Mouse (Mus musculus): Measurements from ENCODE around the gene Npc2.

Gene Npc2

GRCm38 (mm10) chr12:84772726-84773441, at the start of gene Npc2, which contains the start of gene Isca2:
Gene Npc2, minus strand, starts transcription at chr12:84773152.
Gene Isca2, plus strand, starts transcription at chr12:84773251.
- peak; percentile 100 for DNase-seq

GRCm38 (mm10) chr12:84819236-84820168, 46.5 kb upstream of the Npc2 start:
- no peak for DNase-seq

DNA sequence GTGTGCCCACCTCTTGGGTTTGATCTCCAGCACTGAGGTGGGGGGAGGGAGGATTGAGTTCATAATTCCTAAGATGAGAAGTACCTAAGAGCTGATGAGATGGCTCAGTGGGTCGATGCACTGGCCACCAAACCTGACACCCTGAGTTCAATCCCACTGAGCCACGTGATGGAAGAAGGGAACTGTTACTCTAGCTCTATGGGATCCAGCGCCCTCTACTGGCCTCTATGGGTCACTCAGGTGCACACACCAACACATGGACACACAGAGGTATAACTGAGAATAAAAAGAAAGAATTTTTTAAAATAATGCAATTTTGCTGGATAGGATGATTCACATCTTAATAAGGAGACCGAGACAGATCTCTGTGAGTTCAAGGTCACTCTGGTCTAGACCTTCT, 45.5 kb upstream of the Npc2 start:
- DNase-seq: no peak

GRCm38 (mm10) chr12:84814663-84815325, 41.8 kb upstream of the Npc2 start:
- no peak for DNase-seq

DNA sequence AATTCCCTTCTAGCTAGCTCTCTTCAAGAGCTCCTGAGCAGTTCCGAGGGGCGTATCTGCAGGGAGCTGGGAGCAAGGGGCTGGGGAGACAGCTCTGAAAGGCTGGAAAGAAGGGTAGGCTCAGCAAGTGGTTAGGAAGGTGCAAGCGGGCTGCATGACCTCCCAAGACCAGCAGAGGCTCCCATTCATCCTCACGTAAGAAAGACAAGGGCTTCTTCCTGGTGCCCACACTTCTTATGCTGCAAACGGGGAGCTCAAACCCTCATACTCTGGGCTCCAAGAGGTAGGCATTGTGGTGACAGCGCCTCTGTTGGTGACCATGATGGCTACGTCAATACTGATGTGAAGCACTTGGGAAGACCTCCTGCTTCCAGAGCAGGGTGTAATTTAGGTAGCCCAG, 40.8 kb upstream of the Npc2 start:
- DNase-seq: no peak

- peak; percentile 17 for DNase-seq
These were observed 39.1 kb upstream of the Npc2 start for GRCm38 (mm10) chr12:84812004-84812403.

- no peak for DNase-seq
These were observed 38.6 kb upstream of the Npc2 start for GRCm38 (mm10) chr12:84811510-84811909.

GRCm38 (mm10) chr12:84810810-84811209, 37.9 kb upstream of the Npc2 start:
- no peak for DNase-seq

GRCm38 (mm10) chr12:84809033-84809432, 36.1 kb upstream of the Npc2 start:
- no peak for DNase-seq

DNA sequence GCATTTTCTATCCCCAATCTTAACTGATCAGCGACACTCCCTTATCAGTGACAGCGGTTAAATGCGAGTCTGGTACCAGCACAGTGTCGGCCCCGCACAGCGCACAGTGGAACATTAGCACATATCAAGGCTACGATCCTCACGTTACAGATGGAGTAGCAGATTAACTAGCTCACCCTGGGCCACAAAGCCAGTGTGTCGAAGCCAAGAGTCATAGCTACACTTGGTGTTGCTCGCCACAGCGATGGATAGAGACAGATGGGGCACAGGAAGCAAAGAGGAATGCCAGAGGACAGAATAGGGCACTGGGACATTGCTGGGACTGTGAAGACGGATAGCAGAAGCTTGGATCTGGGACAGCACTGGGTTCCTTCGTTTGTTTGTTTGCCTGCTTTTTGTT, 34.4 kb upstream of the Npc2 start:
- no peak for DNase-seq

- no peak for DNase-seq
These were observed 33.8 kb upstream of the Npc2 start for GRCm38 (mm10) chr12:84806726-84807125.

DNA sequence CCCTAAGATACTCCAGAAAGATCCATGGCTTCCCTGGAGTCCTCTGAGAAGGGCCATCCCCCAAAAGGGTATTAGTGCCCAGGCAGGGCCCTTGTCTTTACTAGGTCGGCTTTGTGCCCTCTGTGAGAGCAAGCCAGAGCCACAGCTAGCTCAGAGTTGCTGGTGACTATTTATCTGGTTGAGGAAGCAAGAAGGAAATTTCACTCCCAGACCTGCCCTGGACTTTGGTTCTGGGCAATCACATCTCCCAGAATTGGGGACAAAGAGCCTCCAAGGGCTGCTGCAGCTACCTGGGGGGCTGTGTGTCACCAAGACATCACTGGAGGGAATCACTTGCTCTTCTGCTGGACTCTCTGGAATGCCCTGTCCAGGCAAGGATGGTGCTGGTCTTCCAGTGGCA, 33.1 kb upstream of the Npc2 start:
- no peak for DNase-seq

DNA sequence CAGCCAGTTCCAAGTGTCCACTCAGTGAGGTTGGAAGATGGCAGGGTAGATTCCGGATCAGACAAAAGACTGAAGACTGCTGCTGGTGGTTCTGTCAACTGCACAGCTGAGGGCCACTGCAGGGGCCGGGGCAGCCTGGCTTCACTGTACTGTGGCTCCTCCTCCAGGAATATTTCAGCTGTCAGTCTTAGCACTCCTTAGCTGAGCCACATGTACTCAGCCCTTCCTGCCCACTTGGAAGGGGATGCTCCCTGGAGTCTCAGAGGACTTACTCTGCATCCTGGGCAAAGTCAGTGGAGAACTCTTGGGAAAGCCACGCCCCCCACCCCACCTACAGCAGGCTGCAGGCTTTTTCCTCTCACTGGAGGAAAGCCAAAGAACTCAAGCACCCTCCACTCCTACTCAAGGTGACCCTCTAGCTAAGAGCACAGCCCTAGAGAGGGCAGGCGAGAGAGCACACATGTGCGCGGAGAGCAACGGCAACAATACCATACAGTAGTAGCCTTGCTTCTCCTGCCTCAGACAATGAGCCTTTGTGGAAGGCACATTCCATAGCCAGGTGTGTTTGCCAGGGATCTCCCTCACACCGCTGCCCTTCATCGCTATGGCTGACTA, 32.4 kb upstream of the Npc2 start:
- no peak for DNase-seq

GRCm38 (mm10) chr12:84802625-84803024, 29.7 kb upstream of the Npc2 start:
- DNase-seq: no peak

- no peak for DNase-seq
These were observed 28.7 kb upstream of the Npc2 start for GRCm38 (mm10) chr12:84801532-84802110.

GRCm38 (mm10) chr12:84800419-84800818, 27.5 kb upstream of the Npc2 start:
- no peak for DNase-seq

- DNase-seq: no peak
These were observed 26.1 kb upstream of the Npc2 start for GRCm38 (mm10) chr12:84799086-84799485.

DNA sequence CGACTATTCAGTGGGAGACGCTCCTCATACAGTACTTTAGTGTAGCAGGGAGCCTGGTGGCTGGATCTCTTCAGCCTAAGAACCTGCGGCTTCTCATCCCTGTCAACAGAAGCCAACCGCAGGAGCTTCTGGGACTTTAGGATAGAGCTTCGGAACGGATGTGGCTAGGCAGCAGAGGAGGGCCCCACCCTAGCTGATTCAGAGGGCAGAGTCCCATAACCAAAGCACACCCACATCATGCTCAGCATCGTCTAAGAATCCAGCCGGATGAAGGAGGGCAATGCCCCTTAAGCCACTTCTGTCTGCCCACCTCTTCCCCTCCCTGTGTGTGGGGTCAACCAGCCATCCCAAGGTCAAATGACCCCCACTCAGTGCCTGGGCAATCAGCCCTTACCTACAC, 21.7 kb upstream of the Npc2 start:
- DNase-seq: no peak

DNA sequence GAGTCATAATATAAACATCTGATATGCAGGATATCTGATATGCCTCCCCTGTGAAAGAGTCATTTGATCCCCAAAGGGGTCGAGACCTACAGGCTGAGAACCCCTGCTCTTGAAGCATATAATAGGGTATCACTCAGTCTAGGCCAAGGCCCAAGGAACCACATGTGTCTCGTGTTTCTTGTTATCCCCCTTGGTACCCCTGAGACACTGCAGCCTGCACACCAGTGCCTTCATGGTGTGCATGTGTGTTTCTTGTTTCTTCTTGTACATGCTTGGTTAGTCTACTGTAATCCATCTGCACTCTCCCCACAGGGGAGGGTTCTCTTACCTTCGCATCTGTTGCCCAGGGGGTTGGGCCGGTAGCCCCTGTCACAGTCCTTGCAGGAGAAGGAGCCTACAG, 19.7 kb upstream of the Npc2 start:
- DNase-seq: no peak

GRCm38 (mm10) chr12:84790853-84791252, 17.9 kb upstream of the Npc2 start:
- no peak for DNase-seq

DNA sequence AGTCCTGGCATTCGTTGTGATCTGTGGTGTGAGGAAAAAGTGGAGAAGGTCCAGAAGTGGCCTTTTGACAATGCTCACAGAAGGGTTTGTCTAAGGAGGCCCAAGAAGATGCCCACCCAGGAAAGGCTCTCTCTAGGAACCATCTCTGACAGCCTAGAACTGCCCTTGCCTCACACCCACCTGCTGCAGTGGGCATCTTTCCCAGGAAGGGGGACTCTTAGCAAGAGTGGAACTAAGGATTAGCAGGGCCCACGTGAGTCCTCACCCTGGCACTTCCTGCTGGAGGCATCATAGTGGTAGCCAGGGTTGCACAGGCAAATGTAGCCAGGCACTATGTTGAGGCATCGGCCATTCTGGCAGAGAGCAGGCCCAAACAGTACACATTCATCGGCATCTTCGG, 13.1 kb upstream of the Npc2 start:
- no peak for DNase-seq

DNA sequence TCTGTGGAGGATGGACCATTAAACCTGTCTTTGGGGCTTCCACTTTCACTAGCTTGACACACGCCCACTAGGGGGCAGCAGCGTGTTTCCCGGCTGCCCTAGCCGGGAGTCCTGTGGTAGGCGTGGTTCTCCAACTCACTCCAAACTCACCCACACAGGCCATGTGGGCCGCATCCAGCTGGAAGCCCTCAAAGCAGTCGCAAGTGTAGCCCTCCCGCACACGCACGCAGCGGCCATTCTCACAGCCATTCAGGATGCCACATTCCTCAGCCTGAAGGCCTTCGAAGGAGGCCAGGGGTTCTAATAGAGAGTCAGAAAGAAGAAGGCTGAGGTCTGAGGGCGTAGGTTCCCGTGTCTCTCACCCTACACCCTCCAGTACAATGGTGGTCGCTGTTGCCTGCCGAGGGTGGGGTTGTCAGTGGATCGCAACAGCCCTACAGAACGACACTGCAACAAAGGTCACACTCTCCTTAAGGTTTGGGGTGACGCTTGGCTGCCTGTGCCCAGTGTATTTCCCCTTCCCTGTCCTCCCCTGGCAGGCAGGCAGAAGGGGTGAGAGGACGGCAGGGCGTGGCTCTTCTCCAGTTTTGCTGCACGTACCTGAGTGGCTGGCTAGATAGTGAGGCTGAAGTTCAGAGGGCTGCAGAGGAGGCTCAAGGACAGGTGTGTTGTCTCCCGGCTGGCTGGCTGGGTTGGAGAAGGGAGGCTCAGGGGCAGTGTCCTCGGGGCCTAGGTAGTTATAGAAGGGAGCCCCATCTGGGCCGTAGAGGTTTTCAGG, 11.8 kb upstream of the Npc2 start:
- DNase-seq: peak; percentile 95
